Mouse (Mus musculus) megakaryocyte, adult 5-6 weeks (primary cell): ENCODE measurements around the gene Camkv. TPM values are rescaled to one million over a fixed set of nuclear protein-coding genes. Genes with fewer than 3 reads are reported as not detected.

ENCODE experiments used
- ATAC-seq: 2 replicates; pipeline ENCODE4 v1.8.0; 2016; ENCODE audit warnings: mild to moderate bottlenecking, inconsistent platforms; ENCODE audit not compliant: poor library complexity, severe bottlenecking
- total RNA-seq, 2 experiments: library from RNA; stranded (forward) in 1 of 2; stranded (reverse) in 1 of 2; fragments of 153-499, 151-499 nt in 1 of 2; fragments of 221-1000, 200-1000 nt in 1 of 2; gene quantifications; 2 replicates each; pipeline versions ENCODE4 v1.2.3 to v1.2.4; 2015 to 2017

Gene Camkv
- total RNA-seq, 2 experiments from 2014 or later, result 0.04 TPM; not detected in 1

DNA sequence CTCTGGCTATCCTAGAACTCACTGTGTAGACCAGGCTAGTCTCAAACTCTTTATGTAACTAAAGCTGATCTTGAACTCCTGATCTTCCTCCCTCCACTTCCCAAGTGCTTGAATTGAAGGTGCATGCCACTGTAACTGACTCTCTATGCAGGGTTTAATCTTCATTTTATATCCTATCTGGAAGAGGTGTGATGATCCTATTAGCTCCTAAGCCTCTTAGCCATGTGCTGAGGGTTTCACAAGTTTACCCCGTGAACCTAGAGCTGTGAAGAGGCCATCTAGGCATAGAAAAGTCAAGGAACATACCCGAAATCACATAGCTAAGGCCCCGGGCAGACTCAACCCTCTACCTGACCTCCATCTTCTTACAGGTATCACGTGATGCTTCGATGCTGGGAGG, 16.0 kb upstream of the Camkv start:
- no peak for ATAC-seq

GRCm38 (mm10) chr9:107923021-107923420, 12.5 kb upstream of the Camkv start:
- ATAC-seq, result peak; percentile 82

- ATAC-seq, result peak; percentile 42; the same call in 1 of the 2 replicates
Observed at GRCm38 (mm10) chr9:107923956-107924355, 11.5 kb upstream of the Camkv start.

GRCm38 (mm10) chr9:107925251-107925650, 10.2 kb upstream of the Camkv start:
- no peak for ATAC-seq

DNA sequence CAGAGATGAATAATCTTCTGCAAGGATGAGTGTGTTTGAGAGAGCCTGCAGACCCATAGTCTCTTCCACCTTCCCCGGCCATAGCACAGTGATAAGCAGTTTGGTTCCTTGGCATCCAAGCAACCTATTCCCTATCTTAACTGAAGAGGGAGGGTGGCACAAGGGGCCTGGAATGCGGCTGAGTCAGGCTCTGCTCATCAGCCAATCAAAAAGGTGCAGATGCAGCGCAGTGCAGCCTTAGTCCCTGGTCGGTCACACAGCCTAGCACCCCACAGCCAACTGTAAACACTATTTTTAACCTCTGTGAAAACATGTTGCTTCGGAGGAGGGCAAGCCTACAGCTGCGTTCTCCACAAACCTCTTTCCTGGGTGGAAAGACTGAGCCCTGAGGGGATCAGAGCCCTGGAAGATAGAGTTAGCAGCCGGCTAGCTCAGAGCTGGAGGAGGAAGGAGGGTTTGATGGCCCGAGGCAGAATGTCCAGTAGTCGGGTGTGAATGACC, 8.5 kb upstream of the Camkv start:
- no peak for ATAC-seq

- ATAC-seq, result no peak
Observed at GRCm38 (mm10) chr9:107927749-107928148, 7.7 kb upstream of the Camkv start.

GRCm38 (mm10) chr9:107928169-107928568, 7.3 kb upstream of the Camkv start, which contains the start of gene Actl11:
Actl11 (plus strand) TSS chr9:107928469.
- no peak for ATAC-seq

- ATAC-seq, result no peak
Observed at GRCm38 (mm10) chr9:107932221-107932620, 3.3 kb upstream of the Camkv start.

DNA sequence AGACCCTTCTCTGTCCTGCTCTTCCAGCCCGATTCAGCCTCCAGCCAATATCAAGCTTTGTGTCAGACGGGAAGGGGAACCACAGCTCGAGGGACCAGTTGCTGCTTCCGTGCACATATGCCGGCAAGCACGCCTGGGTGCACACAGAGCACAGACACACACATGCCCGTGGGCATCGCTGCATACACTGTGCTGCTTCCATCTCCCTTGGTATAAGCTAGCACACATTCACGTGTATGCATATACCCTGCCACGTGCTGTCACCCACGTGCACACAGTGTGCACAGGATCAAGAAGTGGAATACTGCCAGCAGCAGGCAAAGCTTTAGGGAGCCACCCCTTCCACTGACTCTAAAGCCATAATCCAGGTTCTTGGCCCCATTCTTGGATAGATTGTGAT, 1.3 kb upstream of the Camkv start:
- ATAC-seq, result no peak

DNA sequence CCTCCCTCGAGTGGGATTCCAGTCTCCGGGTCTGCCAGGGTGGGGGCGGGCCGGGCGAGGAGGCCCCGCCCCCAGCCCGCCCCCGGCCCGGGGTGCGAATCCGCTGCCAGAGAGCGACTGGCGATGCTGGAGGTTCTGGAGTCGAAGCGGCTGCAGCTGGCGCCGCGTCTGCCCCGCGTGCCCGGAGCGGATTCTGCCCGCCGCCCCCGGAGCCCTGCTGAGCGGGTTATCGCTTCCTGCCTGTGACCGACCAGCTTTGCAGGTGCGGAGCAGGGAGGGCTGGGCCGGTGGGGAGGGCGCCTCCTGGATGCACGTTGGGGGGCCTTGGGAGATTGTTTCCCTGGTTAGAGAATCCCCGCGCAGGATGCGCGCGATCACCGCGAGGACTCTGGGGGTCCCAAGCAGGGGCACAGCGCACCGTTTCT, 328 bp downstream of the Camkv start:
- ATAC-seq, result peak; percentile 40; the same call in 1 of the 2 replicates

DNA sequence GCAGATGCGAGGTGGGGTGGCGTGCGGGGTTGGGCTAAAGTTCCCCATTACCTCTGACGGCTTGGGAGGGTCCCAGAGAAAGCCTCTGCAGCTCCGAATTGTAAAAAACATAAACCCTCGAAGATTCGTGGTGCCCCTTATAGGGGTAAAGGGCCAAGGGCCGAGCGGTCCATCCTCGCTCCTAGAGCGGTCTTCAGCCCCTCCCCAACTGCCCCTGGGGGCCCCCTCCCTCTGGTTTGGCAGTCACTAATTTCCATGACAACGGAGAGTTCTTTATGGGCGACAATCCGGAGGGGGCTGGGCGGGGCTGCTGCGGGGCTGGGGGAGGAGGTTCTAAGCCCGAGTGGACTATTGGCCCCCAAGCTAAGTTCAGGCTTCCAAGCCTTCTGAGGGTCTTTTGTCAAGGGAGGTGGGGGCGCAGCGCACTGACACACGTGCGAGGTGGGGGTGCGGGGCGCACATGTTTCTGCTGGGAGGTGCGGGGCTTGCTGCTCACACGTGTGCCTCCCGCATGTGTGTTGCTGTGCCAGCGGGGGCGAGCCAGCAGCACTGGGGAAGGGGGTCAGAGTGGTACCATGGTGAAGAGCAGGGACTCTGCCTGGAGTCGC, 845 bp downstream of the Camkv start:
- ATAC-seq, result no peak

- no peak for ATAC-seq
Observed at GRCm38 (mm10) chr9:107936831-107937230, 1.4 kb downstream of the Camkv start.

DNA sequence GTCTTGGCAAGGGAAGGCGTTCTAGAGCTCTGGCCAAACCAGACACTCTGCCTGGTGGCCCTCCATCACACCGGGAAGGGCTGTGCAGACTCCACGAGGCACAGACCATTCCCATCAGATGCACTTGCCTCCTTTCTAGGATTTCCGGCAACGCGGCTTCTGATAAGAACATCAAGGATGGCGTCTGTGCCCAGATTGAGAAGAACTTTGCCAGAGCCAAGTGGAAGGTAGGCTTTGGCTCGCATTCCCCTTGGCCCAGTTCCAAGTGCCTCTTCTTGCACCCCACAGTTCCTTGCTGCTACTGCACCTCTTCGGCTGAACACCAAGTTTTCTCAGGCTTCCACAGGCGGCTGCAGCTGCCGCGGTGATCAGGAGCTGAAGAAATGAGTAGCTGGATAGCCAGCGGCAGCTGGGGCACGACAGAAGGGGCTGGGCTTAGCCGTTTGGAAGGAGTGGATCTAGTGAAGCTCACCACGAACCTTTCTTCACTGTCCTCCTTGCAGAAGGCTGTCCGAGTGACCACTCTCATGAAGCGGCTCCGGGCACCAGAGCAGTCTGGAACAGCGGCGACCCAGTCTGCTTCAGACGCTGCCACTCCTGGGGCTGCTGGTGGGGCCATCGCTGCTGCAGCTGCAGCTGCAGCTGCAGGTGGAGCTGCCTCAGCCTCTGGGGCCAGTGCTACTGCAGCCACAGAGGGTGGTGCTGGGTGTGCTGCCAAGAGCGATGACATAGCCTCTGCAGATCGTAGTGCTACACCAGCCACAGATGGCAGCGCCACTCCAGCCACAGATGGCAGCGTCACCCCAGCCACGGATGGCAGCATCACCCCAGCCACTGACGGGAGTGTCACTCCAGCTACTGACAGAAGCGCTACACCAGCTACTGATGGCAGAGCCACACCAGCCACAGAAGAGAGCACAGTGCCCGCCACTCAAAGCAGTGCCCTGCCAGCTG, 12.0 kb downstream of the Camkv start:
- ATAC-seq, result no peak

DNA sequence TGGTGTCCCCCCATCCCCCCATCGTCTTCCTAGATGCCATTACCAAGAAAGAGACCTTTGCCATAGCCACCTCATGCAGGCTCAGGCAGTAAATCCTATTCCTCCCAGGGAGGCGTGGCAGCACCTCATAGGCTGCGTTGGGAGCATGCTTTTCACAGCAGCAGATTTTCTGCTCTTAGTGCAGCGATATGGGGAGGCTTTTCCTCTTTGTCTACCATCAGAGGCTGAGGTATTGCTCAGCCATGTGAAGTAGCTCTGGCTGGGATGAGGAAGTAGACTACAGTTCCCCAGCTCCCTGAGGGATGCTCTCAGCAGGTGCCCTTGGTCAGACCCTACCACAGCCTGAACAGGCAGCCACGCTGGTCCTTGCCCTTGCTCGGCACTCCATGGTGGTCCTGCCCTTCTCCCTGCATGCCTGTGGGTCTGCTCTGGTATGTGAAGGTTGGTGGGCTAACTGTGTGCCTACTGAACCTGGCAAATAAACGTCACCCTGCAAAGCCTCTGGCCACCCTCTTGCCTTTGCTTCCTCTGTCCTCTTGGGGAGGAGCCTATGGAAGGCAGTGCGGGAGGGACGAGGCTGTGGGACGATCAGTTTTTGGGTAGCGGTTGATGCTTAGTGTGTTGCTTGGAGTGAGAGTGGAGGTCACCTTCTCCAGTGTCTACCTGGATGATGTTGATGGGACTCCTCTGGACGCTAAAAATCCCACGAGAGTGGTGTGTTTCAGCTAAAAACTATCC, 13.9 kb downstream of the Camkv start:
- ATAC-seq, result no peak

DNA sequence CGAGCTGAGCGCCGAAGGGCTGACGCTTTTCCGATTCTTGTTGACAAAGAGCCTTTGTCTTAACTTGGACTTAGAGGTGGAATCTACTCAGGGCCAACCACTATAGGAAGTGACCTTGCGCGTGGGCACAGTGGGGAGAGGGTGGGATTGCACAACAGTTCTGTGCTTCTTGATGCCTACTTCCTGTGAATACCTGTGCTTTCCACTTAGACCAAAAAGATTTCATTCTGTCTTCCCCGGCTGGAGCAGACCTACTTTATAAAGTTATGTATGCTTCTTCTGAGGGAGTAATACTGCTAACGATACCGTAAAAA, 14.4 kb downstream of the Camkv start, which contains the start of gene Traip:
TSS of gene Traip (plus strand) at position 215 of the 314 bp plus-strand sequence.
- ATAC-seq, result no peak

DNA sequence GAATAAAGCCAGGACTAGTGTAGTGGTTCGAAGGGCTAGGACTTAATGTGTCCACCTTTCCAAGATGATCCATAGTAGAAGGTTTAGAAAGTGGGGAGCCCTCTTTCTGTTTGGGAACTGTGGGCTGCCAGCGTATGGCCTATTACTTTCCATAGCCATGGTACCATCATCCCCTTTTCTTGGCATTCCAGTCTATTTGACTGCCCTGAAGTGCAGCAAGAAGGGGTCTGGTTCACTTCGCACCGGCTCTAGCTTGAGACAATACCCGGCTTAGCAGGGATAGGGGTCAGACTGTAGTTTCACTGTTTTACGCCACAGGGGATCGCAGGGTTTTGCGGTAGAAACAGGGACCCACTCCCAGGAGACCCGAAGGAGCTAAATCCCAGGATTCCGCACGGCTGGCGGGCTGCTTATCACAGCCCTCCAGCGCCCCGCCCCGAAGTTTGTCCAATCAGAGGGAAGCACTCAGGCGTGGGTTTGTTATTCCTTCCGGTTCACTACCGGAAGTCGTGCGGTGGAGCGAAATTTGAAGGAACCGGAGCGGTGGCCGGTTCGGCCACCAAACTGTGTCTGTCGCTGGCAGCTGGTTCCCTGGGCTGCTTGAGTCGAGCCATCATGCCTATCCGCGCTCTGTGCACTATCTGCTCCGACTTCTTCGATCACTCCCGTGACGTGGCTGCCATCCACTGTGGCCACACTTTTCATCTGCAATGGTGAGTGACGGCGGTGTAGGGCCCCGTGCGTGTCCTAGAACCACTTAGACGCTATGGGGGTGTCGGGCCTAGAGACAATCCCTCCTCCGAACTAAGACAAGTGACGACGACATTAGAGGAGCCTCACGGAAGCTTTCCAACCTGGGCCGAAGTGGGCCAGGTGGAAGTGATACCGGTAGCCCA, 15.2 kb downstream of the Camkv start:
- ATAC-seq, result peak; percentile 95

DNA sequence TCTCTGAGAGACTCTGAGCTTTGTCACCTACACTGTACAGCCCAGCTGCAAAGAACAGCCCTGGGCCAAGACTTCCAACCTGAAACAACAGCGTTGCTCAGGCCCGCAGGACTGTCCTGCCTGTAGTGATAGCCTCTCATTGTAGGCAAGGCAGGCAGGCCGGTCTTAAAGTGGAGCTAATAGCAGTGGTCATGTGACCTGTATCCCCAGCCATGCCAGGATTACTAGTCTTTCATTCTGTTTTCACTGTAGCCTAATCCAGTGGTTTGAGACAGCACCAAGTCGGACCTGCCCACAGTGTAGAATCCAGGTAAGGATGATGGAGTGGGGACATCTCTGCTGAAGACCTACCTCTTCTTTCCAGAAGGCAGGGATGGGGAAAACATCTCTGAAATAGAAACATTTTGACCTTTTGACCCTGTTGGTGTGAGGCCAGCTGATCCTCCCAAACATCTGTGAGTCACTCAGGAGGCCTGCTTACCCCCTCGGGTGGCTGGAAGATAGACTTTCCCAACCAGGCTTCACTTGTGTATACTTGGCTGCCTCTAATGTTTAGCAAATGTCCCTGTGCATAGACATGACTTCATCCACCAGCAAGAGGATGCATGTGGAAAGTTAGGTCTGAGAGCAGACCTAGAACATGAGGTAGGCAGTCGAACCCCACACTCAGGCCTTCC, 20.3 kb downstream of the Camkv start:
- ATAC-seq, result no peak

DNA sequence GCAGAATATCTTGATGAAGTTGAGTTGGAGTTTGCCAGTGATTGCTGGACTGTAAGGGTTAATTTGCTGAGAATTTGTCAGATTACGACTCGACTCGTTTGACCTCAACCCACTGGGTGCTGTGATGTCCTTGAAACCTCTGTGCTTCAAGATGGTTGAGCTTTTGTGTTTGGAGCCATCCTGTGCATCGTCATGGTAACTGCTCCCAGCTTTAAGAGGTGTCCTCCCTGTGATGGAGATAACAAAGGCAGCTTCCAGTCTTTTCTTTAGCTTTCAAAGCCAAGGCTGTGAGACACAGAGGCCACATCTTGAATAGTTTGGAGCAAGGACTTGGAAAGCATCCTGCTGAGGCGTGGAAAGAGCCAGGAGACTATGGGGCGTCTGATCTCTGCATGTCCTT, 21.7 kb downstream of the Camkv start:
- ATAC-seq, result no peak

DNA sequence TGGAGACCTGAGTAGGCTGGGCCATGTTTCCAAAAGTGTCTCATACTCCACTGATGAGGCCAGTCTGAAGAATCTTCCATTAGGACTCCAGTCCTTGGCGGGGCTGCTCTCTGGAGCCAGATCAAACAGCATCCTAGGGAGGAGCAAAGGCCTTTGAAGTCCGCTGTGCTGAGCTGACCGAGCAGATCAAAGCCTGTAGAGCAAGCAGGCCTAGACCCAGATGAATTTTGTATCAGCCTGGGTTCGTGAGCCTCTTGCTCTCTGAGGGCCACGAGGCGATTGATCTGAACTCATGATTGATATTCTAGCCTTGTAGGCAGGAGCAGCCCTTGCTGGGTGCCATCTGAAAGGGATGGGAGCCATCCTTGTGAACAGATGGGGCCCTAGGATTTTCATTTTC, 24.4 kb downstream of the Camkv start:
- no peak for ATAC-seq

- ATAC-seq, result no peak
Observed at GRCm38 (mm10) chr9:107960928-107961327, 25.5 kb downstream of the Camkv start.
